Mouse (Mus musculus) limb, embryonic 15.5 days (tissue): ENCODE data around the gene Ap1ar. TPM values are rescaled to one million over a fixed set of nuclear protein-coding genes. Genes with fewer than 3 reads are reported as not detected.

ENCODE experiments used
- ATAC-seq: fragments of 200-750 bp; cut with Nextera tagmentation; 2 replicates; pipeline ENCODE4 v1.8.0; 2017; ENCODE audit warnings: low read depth, moderate TSS enrichment; ENCODE audit not compliant: insufficient number of reproducible peaks, low FRiP score, low TSS enrichment
- H3K27ac ChIP-seq: fragments of 300-500 bp; sonication (generic); 2 replicates; pipeline ENCODE4 v1.5.1; 2015; ENCODE audit warnings: moderate library complexity, mild to moderate bottlenecking, inconsistent platforms
- H3K27me3 ChIP-seq: fragments of 300-500 bp; sonication (generic); 2 replicates; pipeline ENCODE4 v1.6.1; 2015; ENCODE audit warnings: inconsistent platforms
- H3K36me3 ChIP-seq: fragments of 300-500 bp; sonication (generic); 2 replicates; pipeline ENCODE4 v1.6.1; 2015; ENCODE audit warnings: inconsistent platforms
- H3K4me1 ChIP-seq: fragments of 300-500 bp; sonication (generic); 2 replicates; pipeline ENCODE4 v1.6.1; 2015; ENCODE audit warnings: inconsistent platforms
- H3K4me2 ChIP-seq: fragments of 300-500 bp; sonication (generic); 2 replicates; pipeline ENCODE4 v1.6.1; 2015; ENCODE audit warnings: mild to moderate bottlenecking, inconsistent platforms
- H3K4me3 ChIP-seq: fragments of 300-500 bp; sonication (generic); 2 replicates; pipeline ENCODE4 v1.5.1; 2015; ENCODE audit warnings: mild to moderate bottlenecking, inconsistent platforms
- H3K9ac ChIP-seq: fragments of 300-500 bp; sonication (generic); 2 replicates; pipeline ENCODE4 v1.6.1; 2015; ENCODE audit warnings: inconsistent platforms
- H3K9me3 ChIP-seq: fragments of 300-500 bp; sonication (generic); 2 replicates; pipeline ENCODE4 v1.6.1; 2016; ENCODE audit warnings: inconsistent platforms
- WGBS: fragments of 180-500 bp; shearing (Covaris S2); methylation state at CpG from one replicate; pipeline ENCODE4 v1.1.7; 2015; 5-methylcytosine and 5-hydroxymethylcytosine counted together
- polyA plus RNA-seq: library from polyadenylated mRNA; unstranded; fragments of >200 nt; fragmentation: Nextera tagmentation; extraction: Ambion mirVana; gene quantifications from 2 replicates; pipeline ENCODE4 v1.2.1, GENCODE M21; 2015

Gene Ap1ar
- 41.6 and 50.8 TPM in 2 replicates for polyA plus RNA-seq

GRCm38 (mm10) chr3:127837154-127837865 is at the start of gene Ap1ar:
Gene Ap1ar, minus strand, starts transcription at chr3:127837523.
- WGBS = under 1% methylated on average over 73 of the region's 89 CpGs
- Histone ChIP-seq H3K4me1 (peaks cover 15% of the 10 kb centered on the region; the same call in 1 of the 2 replicates), H3K27me3 (no peaks in the 10 kb centered on the region), H3K36me3 (no peaks in the 10 kb centered on the region; the same call in 1 of the 2 replicates), H3K9ac (peak within 1 kb of the TSS; percentile 86), H3K4me2 (peak within 1 kb of the TSS; percentile 69), H3K4me3 (peak within 1 kb of the TSS; percentile 90), H3K9me3 (no peaks in the 10 kb centered on the region), H3K27ac (peak within 1 kb of the TSS; percentile 95)
- peak; percentile 93 for ATAC-seq

- Histone ChIP-seq H3K4me1 (no peaks in the 10 kb centered on the region), H3K27me3 (no peaks in the 10 kb centered on the region), H3K4me3 (no peak overlapping the region), H3K9me3 (no peaks in the 10 kb centered on the region), H3K4me2 (no peak overlapping the region), H3K36me3 (no peaks in the 10 kb centered on the region), H3K27ac (no peak overlapping the region), H3K9ac (no peak overlapping the region)
- WGBS = 62% methylated on average over 2 of the region's 2 CpGs
- ATAC-seq = no peak
Observed at GRCm38 (mm10) chr3:127881684-127882083, 44.4 kb upstream of the Ap1ar start.

- no peak overlapping the region for H3K9ac ChIP-seq
- H3K9me3 ChIP-seq = no peaks in the 10 kb centered on the region
- no peak for ATAC-seq
- 87% methylated on average over 3 of the region's 3 CpGs for WGBS
- H3K4me2 ChIP-seq = no peak overlapping the region
- H3K4me3 ChIP-seq = no peak overlapping the region
- no peaks in the 10 kb centered on the region for H3K4me1 ChIP-seq
- H3K27me3 ChIP-seq = no peaks in the 10 kb centered on the region
- no peaks in the 10 kb centered on the region for H3K36me3 ChIP-seq
- no peak overlapping the region for H3K27ac ChIP-seq
Observed at GRCm38 (mm10) chr3:127879968-127880367, 42.6 kb upstream of the Ap1ar start.

GRCm38 (mm10) chr3:127875509-127875908 is 38.2 kb upstream of the Ap1ar start:
- WGBS = 91% methylated on average over 2 of the region's 2 CpGs
- no peak for ATAC-seq

GRCm38 (mm10) chr3:127875059-127875458 is 37.7 kb upstream of the Ap1ar start:
- ATAC-seq = no peak
- no peaks in the 10 kb centered on the region for H3K36me3 ChIP-seq
- no peak overlapping the region for H3K9ac ChIP-seq
- H3K4me1 ChIP-seq = no peaks in the 10 kb centered on the region
- no peak overlapping the region for H3K4me2 ChIP-seq
- H3K4me3 ChIP-seq = no peak overlapping the region
- H3K9me3 ChIP-seq = no peaks in the 10 kb centered on the region
- 82% methylated on average over 7 of the region's 7 CpGs for WGBS
- no peaks in the 10 kb centered on the region for H3K27me3 ChIP-seq
- H3K27ac ChIP-seq = no peak overlapping the region

More at GRCm38 (mm10) chr3:127875509-127875908, 38.2 kb upstream of the Ap1ar start:
- Histone ChIP-seq H3K9me3 (no peaks in the 10 kb centered on the region), H3K27me3 (no peaks in the 10 kb centered on the region), H3K4me2 (no peak overlapping the region), H3K27ac (no peak overlapping the region), H3K9ac (no peak overlapping the region), H3K4me3 (no peak overlapping the region), H3K36me3 (no peaks in the 10 kb centered on the region), H3K4me1 (no peaks in the 10 kb centered on the region)

- no peak for ATAC-seq
- Histone ChIP-seq H3K9me3 (no peaks in the 10 kb centered on the region), H3K27ac (no peak overlapping the region), H3K4me3 (no peak overlapping the region), H3K27me3 (no peaks in the 10 kb centered on the region), H3K36me3 (no peaks in the 10 kb centered on the region), H3K4me1 (no peaks in the 10 kb centered on the region), H3K4me2 (no peak overlapping the region), H3K9ac (no peak overlapping the region)
- WGBS = 36% methylated on average over 4 of the region's 4 CpGs
Observed at GRCm38 (mm10) chr3:127874254-127874883, 37.0 kb upstream of the Ap1ar start.

GRCm38 (mm10) chr3:127871575-127871974 is 34.3 kb upstream of the Ap1ar start:
- ATAC-seq = no peak
- WGBS = 73% methylated on average over 9 of the region's 9 CpGs
- H3K9me3 ChIP-seq = no peaks in the 10 kb centered on the region
- H3K4me3 ChIP-seq = no peak overlapping the region
- peak overlapping the region; percentile 38; the same call in 1 of the 2 replicates for H3K27ac ChIP-seq
- H3K27me3 ChIP-seq = no peaks in the 10 kb centered on the region
- no peak overlapping the region for H3K9ac ChIP-seq
- no peak overlapping the region for H3K4me2 ChIP-seq
- no peaks in the 10 kb centered on the region for H3K4me1 ChIP-seq
- H3K36me3 ChIP-seq = no peaks in the 10 kb centered on the region

GRCm38 (mm10) chr3:127868880-127869279 is 31.6 kb upstream of the Ap1ar start:
- Histone ChIP-seq H3K9ac (no peak overlapping the region), H3K9me3 (no peaks in the 10 kb centered on the region), H3K4me3 (no peak overlapping the region), H3K4me1 (peaks cover 5% of the 10 kb centered on the region; the same call in 1 of the 2 replicates), H3K36me3 (no peaks in the 10 kb centered on the region), H3K27me3 (no peaks in the 10 kb centered on the region), H3K27ac (no peak overlapping the region), H3K4me2 (no peak overlapping the region)
- no peak for ATAC-seq
- 59% methylated on average over 5 of the region's 5 CpGs for WGBS

- WGBS = 73% methylated on average over 9 of the region's 9 CpGs
- ATAC-seq = no peak
- Histone ChIP-seq H3K36me3 (no peaks in the 10 kb centered on the region), H3K4me1 (peaks cover 5% of the 10 kb centered on the region; the same call in 1 of the 2 replicates), H3K4me3 (no peak overlapping the region), H3K4me2 (no peak overlapping the region), H3K27me3 (no peaks in the 10 kb centered on the region), H3K9ac (no peak overlapping the region), H3K27ac (no peak overlapping the region), H3K9me3 (no peaks in the 10 kb centered on the region)
Observed at GRCm38 (mm10) chr3:127868046-127868758, 30.9 kb upstream of the Ap1ar start.

- H3K4me2 ChIP-seq = no peak overlapping the region
- no peak overlapping the region for H3K4me3 ChIP-seq
- no peak overlapping the region for H3K27ac ChIP-seq
- no peak for ATAC-seq
- H3K36me3 ChIP-seq = no peaks in the 10 kb centered on the region
- H3K9ac ChIP-seq = no peak overlapping the region
- no peaks in the 10 kb centered on the region for H3K27me3 ChIP-seq
- peaks cover 5% of the 10 kb centered on the region; the same call in 1 of the 2 replicates for H3K4me1 ChIP-seq
- H3K9me3 ChIP-seq = no peaks in the 10 kb centered on the region
- 33% methylated on average over 2 of the region's 2 CpGs for WGBS
Observed at GRCm38 (mm10) chr3:127864242-127864641, 26.9 kb upstream of the Ap1ar start.

- H3K27ac ChIP-seq = no peak overlapping the region
- H3K4me2 ChIP-seq = no peak overlapping the region
- no peak for ATAC-seq
- no peaks in the 10 kb centered on the region for H3K36me3 ChIP-seq
- 56% methylated on average over 3 of the region's 3 CpGs for WGBS
- no peak overlapping the region for H3K9ac ChIP-seq
- H3K9me3 ChIP-seq = no peaks in the 10 kb centered on the region
- no peak overlapping the region for H3K4me3 ChIP-seq
- H3K4me1 ChIP-seq = peaks cover 5% of the 10 kb centered on the region; the same call in 1 of the 2 replicates
- H3K27me3 ChIP-seq = no peaks in the 10 kb centered on the region
Observed at GRCm38 (mm10) chr3:127863571-127863970, 26.2 kb upstream of the Ap1ar start.

GRCm38 (mm10) chr3:127862479-127862878 is 25.2 kb upstream of the Ap1ar start:
- Histone ChIP-seq H3K9ac (no peak overlapping the region), H3K36me3 (no peaks in the 10 kb centered on the region), H3K9me3 (no peaks in the 10 kb centered on the region), H3K4me2 (no peak overlapping the region), H3K4me3 (no peak overlapping the region), H3K4me1 (peaks cover 5% of the 10 kb centered on the region; the same call in 1 of the 2 replicates), H3K27me3 (no peaks in the 10 kb centered on the region), H3K27ac (no peak overlapping the region)
- WGBS = 63% methylated on average over 4 of the region's 4 CpGs
- no peak for ATAC-seq
